Mouse (Mus musculus) ES-Bruce4 (cell line): ENCODE data around the gene Zp2. TPM values are rescaled to one million over a fixed set of nuclear protein-coding genes. Genes with fewer than 3 reads are reported as not detected.

Source experiments
- H3K27ac ChIP-seq: 2 replicates; pipeline ENCODE4 v1.5.1; 2012; ENCODE audit warnings: low read length, inconsistent platforms; ENCODE audit not compliant: insufficient read depth
- H3K27me3 ChIP-seq: 2 replicates; pipeline ENCODE4 v1.6.1; 2012; ENCODE audit warnings: mild to moderate bottlenecking, low read length, inconsistent platforms; ENCODE audit not compliant: control insufficient read depth, poor library complexity, insufficient read depth, severe bottlenecking
- H3K36me3 ChIP-seq: 2 replicates; pipeline ENCODE4 v1.6.1; 2012; ENCODE audit warnings: inconsistent platforms, mild to moderate bottlenecking, low read length, moderate library complexity; ENCODE audit not compliant: control insufficient read depth, poor library complexity, insufficient read depth, severe bottlenecking
- H3K4me1 ChIP-seq: one replicate; pipeline ENCODE4 v1.8.1; 2011; ENCODE audit warnings: low read length; ENCODE audit not compliant: control insufficient read depth, insufficient read depth
- H3K4me3 ChIP-seq: 2 replicates; pipeline ENCODE4 v1.5.1; 2011; ENCODE audit warnings: low read depth, mild to moderate bottlenecking, low read length
- H3K9ac ChIP-seq: 2 replicates; pipeline ENCODE4 v1.6.1; 2012; ENCODE audit warnings: low read depth, mild to moderate bottlenecking, inconsistent platforms; ENCODE audit not compliant: poor library complexity, severe bottlenecking
- H3K9me3 ChIP-seq: replicated peaks from 2 replicates; pipeline ENCODE4 v1.6.1; 2012; ENCODE audit warnings: mild to moderate bottlenecking, low read length, inconsistent platforms; ENCODE audit not compliant: control insufficient read depth, poor library complexity, insufficient read depth, severe bottlenecking
- CTCF ChIP-seq: IDR thresholded peaks from one replicate; pipeline ENCODE4 v1.8.1; 2011; ENCODE audit warnings: low read depth, low read length
- EP300 ChIP-seq: IDR thresholded peaks from 2 replicates; pipeline ENCODE4 v1.6.1; 2011; ENCODE audit warnings: low read depth, low read length; ENCODE audit not compliant: insufficient read depth
- POLR2A ChIP-seq: IDR thresholded peaks from one replicate; pipeline ENCODE4 v1.8.1; 2011; ENCODE audit warnings: low read length; ENCODE audit not compliant: insufficient read depth
- polyA plus RNA-seq: library from polyadenylated mRNA; stranded (reverse); fragments of >200 nt; gene quantifications from 2 replicates; pipeline ENCODE4 v1.2.4, GENCODE M21; 2011; ENCODE audit warnings: low read depth; ENCODE audit not compliant: missing spikeins, insufficient read depth, insufficient read length

The Zp2 gene
- not detected in 2 replicates for polyA plus RNA-seq

GRCm38 (mm10) chr7:120145191-120145590 is at the start of gene Zp2:
Gene Zp2 (minus strand): TSS chr7:120145291.
- no peaks in the 10 kb centered on the region for H3K9me3 ChIP-seq
- H3K27ac ChIP-seq: no peak within 1 kb of the TSS
- no peak within 1 kb of the TSS for H3K9ac ChIP-seq
- no peak for TF ChIP-seq CTCF
- TF ChIP-seq EP300: no peak
- no peak for TF ChIP-seq POLR2A
- H3K36me3 ChIP-seq: no peaks in the 10 kb centered on the region
- no peaks in the 10 kb centered on the region for H3K27me3 ChIP-seq
- no peak within 1 kb of the TSS for H3K4me3 ChIP-seq
- no peaks in the 10 kb centered on the region for H3K4me1 ChIP-seq

- Histone ChIP-seq H3K4me3 (no peak overlapping the region), H3K9ac (no peak overlapping the region), H3K27ac (no peak overlapping the region), H3K27me3 (no peaks in the 10 kb centered on the region), H3K9me3 (no peaks in the 10 kb centered on the region), H3K4me1 (no peaks in the 10 kb centered on the region), H3K36me3 (no peaks in the 10 kb centered on the region)
- TF ChIP-seq EP300: no peak
- no peak for TF ChIP-seq POLR2A
- TF ChIP-seq CTCF: no peak
Observed at GRCm38 (mm10) chr7:120192816-120193215, 47.7 kb upstream of the Zp2 start.

- no peaks in the 10 kb centered on the region for H3K4me1 ChIP-seq
- no peak overlapping the region for H3K9ac ChIP-seq
- no peak overlapping the region for H3K4me3 ChIP-seq
- TF ChIP-seq EP300: no peak
- no peak for TF ChIP-seq POLR2A
- no peak for TF ChIP-seq CTCF
- H3K27me3 ChIP-seq: no peaks in the 10 kb centered on the region
- no peaks in the 10 kb centered on the region for H3K9me3 ChIP-seq
- H3K36me3 ChIP-seq: no peaks in the 10 kb centered on the region
- no peak overlapping the region for H3K27ac ChIP-seq
Observed at GRCm38 (mm10) chr7:120192207-120192606, 47.1 kb upstream of the Zp2 start.

- H3K4me1 ChIP-seq: no peaks in the 10 kb centered on the region
- no peaks in the 10 kb centered on the region for H3K36me3 ChIP-seq
- no peak overlapping the region for H3K27ac ChIP-seq
- H3K9ac ChIP-seq: no peak overlapping the region
- TF ChIP-seq POLR2A: no peak
- TF ChIP-seq EP300: no peak
- TF ChIP-seq CTCF: no peak
- no peaks in the 10 kb centered on the region for H3K27me3 ChIP-seq
- H3K9me3 ChIP-seq: no peaks in the 10 kb centered on the region
- no peak overlapping the region for H3K4me3 ChIP-seq
Observed at GRCm38 (mm10) chr7:120190150-120190665, 45.1 kb upstream of the Zp2 start.

GRCm38 (mm10) chr7:120189369-120190149 is 44.5 kb upstream of the Zp2 start:
- Histone ChIP-seq H3K9me3 (no peaks in the 10 kb centered on the region), H3K36me3 (no peaks in the 10 kb centered on the region), H3K4me1 (no peaks in the 10 kb centered on the region), H3K9ac (no peak overlapping the region), H3K4me3 (no peak overlapping the region), H3K27ac (no peak overlapping the region), H3K27me3 (no peaks in the 10 kb centered on the region)
- TF ChIP-seq POLR2A: no peak

- TF ChIP-seq EP300 (no peak), CTCF (no peak), POLR2A (no peak)
- Histone ChIP-seq H3K4me3 (no peak overlapping the region), H3K9ac (no peak overlapping the region), H3K27ac (no peak overlapping the region), H3K4me1 (no peaks in the 10 kb centered on the region), H3K27me3 (no peaks in the 10 kb centered on the region; the same call in 1 of the 2 replicates), H3K36me3 (no peaks in the 10 kb centered on the region), H3K9me3 (no peaks in the 10 kb centered on the region)
Observed at GRCm38 (mm10) chr7:120188946-120189345, 43.9 kb upstream of the Zp2 start.
